Mouse (Mus musculus) frontal cortex, adult 2 months (tissue): ENCODE measurements around the gene Inpp4b. TPM values are rescaled to one million over a fixed set of nuclear protein-coding genes. Genes with fewer than 3 reads are reported as not detected.

Experiments
- DNase-seq, 2 experiments: peaks; one replicate each; pipeline ENCODE4 v3.0.0; 2022; ENCODE audit warnings: low spot score in 1 of 2; ENCODE audit errors: extremely low spot score in 1 of 2
- polyA plus RNA-seq: library from polyadenylated mRNA; depleted of rRNA; stranded (reverse); fragments of >200 nt; gene quantifications from 2 replicates; pipeline ENCODE4 v1.2.3, GENCODE M21; 2012

Inpp4b gene
- polyA plus RNA-seq, 1 experiment = 6.9 TPM

GRCm38 (mm10) chr8:82093274-82093673, 750.9 kb downstream of the Inpp4b start:
- DNase-seq = no peak

GRCm38 (mm10) chr8:82104560-82104959, 762.2 kb downstream of the Inpp4b start:
- peak in 1 of 2 experiments; percentile 15 for DNase-seq

GRCm38 (mm10) chr8:82106131-82106530, 763.8 kb downstream of the Inpp4b start:
- no peak for DNase-seq

- DNase-seq = no peak
Observed at GRCm38 (mm10) chr8:82150272-82150671, 807.9 kb downstream of the Inpp4b start.

GRCm38 (mm10) chr8:82157928-82158327, 815.6 kb downstream of the Inpp4b start:
- DNase-seq = no peak
